9 mouse cellular contexts compared by ENCODE assay signal in genomic region chr12:72515446-72515845, GRCm38 (mm10). TPM values are rescaled to one million over a fixed set of nuclear protein-coding genes. Genes with fewer than 3 reads are reported as not detected.
DNase-seq lines count a peak whose midpoint lies in the region; ATAC-seq and TF ChIP-seq lines count a peak whose summit lies in the region.
"Had no signal": no experiment of that assay in that cellular context is flagged by ENCODE, and none has a peak within 500 bp of the region (broad histone marks: within the 10 kb centered on the region; RNA-seq: fewer than 3 reads in every experiment).

No protein-coding gene starts in this region.

- no peak overlapping the region for H3K9ac ChIP-seq in ES-E14 (ENCODE audit: insufficient read depth, low read depth, low read length, poor library complexity, severe bottlenecking)
- H3K9ac ChIP-seq: limb, embryonic 12.5 days had no signal

- TF ChIP-seq POLR2A in kidney, adult 2 months (IDR thresholded peaks at IDR 0.05; ENCODE audit: low read depth, low read length), result no peak

- peak; percentile 14 for DNase-seq in kidney, adult 2 months
- no peak for DNase-seq in kidney, adult 18-20 months
- peak; percentile 45 for DNase-seq in CD4-positive, CD25-positive, alpha-beta regulatory T cell, adult 2 months (ENCODE audit: low read depth, low spot score)
- DNase-seq in ES-E14 (ENCODE audit: low read depth, low spot score), result no peak
- no peak for DNase-seq in thymus, postnatal 25 days
- DNase-seq: thymus, postnatal 4 days had no signal

- H3K36me3 ChIP-seq in kidney, adult 2 months (ENCODE audit: control insufficient read depth, insufficient read depth, low read length), result no peaks in the 10 kb centered on the region
- no peaks in the 10 kb centered on the region for H3K36me3 ChIP-seq in ES-E14 (ENCODE audit: control insufficient read depth, insufficient read depth, low read length, poor library complexity, severe bottlenecking)
- H3K36me3 ChIP-seq: limb, embryonic 12.5 days had no signal

- WGBS in kidney, adult 2 months, result 66% methylated on average over 3 of the region's 3 CpGs

- no peaks in the 10 kb centered on the region for H3K9me3 ChIP-seq in ES-E14 (ENCODE audit: control insufficient read depth, insufficient read depth, low read depth, low read length)
- H3K9me3 ChIP-seq: limb, embryonic 12.5 days had no signal

- no peaks in the 10 kb centered on the region for H3K27me3 ChIP-seq in kidney, adult 2 months (replicated peaks; ENCODE audit: control insufficient read depth, insufficient read depth, low read length)
- H3K27me3 ChIP-seq: limb, embryonic 12.5 days had no signal

- H3K4me3 ChIP-seq in kidney, adult 2 months (ENCODE audit: insufficient read depth, low read depth, low read length), result no peak overlapping the region
- H3K4me3 ChIP-seq in ES-E14 (ENCODE audit: insufficient read depth in 1 of 2, low read depth in 1 of 2, low read length in 2 of 2, poor library complexity in 1 of 2, severe bottlenecking in 1 of 2), result no peak overlapping the region
- H3K4me3 ChIP-seq: limb, embryonic 12.5 days had no signal

- TF ChIP-seq CTCF in kidney, adult 2 months (conservative IDR thresholded peaks at IDR 0.05; ENCODE audit: insufficient read depth, insufficient read length, low read depth, low read length), result no peak

- in situ Hi-C loops in ES-E14 (cut with MboI; ENCODE audit: low sequenced_read_pairs in 2 of 2, unreplicated experiment in 2 of 2), result no loop called here

- no peak overlapping the region for H3K27ac ChIP-seq in kidney, adult 2 months (ENCODE audit: insufficient read depth, low read depth, low read length)
- H3K27ac ChIP-seq in ES-E14 (ENCODE audit: insufficient read depth, low read depth, low read length, poor library complexity, severe bottlenecking), result no peak overlapping the region
- H3K27ac ChIP-seq: limb, embryonic 12.5 days had no signal

- H3K4me1 ChIP-seq in kidney, adult 2 months (ENCODE audit: control insufficient read depth, insufficient read depth, low read length), result no peaks in the 10 kb centered on the region
- no peaks in the 10 kb centered on the region for H3K4me1 ChIP-seq in ES-E14 (ENCODE audit: control insufficient read depth in 2 of 2, insufficient read depth in 2 of 2, low read length in 2 of 2, poor library complexity in 1 of 2)
- H3K4me1 ChIP-seq: limb, embryonic 12.5 days had no signal

- peak; percentile 59 to 66; a peak in 2 of 4 replicates for ATAC-seq in hematopoietic stem cell, adult 5-6 weeks (replicated peaks in 1 of 2; ENCODE audit: insufficient read depth in 1 of 2, low FRiP score in 2 of 2, low TSS enrichment in 1 of 2, low read depth in 1 of 2, poor library complexity in 2 of 2, severe bottlenecking in 2 of 2)
- no peak for ATAC-seq in inflammation-experienced regulatory T-cells, adult 6 months

TF ChIP-seq in ES-E14, 5 proteins besides CTCF, POLR2A, EP300 and RAD21:
- TF ChIP-seq MAFK (IDR thresholded peaks at IDR 0.05; ENCODE audit: insufficient read depth, low read depth, low read length) (no peak), ZC3H11A (IDR thresholded peaks at IDR 0.05; ENCODE audit: borderline replicate concordance, low read depth, low read length) (0 out of 2 replicates have a peak, but pooled peaks have one; percentile 34)

RNA-seq across cellular contexts. Expression of gene Pcnx4, which starts 20.7 kb away (rescaled TPM):
- 3.2 and 3.4 TPM in 2 replicates for polyA plus RNA-seq in kidney, adult 2 months (2012; rRNA removed)
- total RNA-seq in ES-E14 (2012; rRNA removed), result 11.1 and 13.6 TPM in 2 replicates
- total RNA-seq in hematopoietic stem cell, adult 5-6 weeks (2017), result 4.1 and 4.6 TPM in 2 replicates
- polyA plus RNA-seq in inflammation-experienced regulatory T-cells, adult 6 months (2017; shearing (Covaris generic)), result 1 to 10 TPM; 4.1 to 4.9 (median 4.1) TPM

Comparison
In these comparisons a context has a peak if more than half of its experiments do, and no peak if none do; other contexts are left out.
1. DNase-seq: peak in kidney, adult 2 months (single experiment) and CD4-positive, CD25-positive, alpha-beta regulatory T cell, adult 2 months (single experiment); none in kidney, adult 18-20 months (single experiment), ES-E14 (single experiment) and thymus, postnatal 25 days (single experiment).